Mouse (Mus musculus): Measurements from ENCODE around the gene 1700042G07Rik.

Gene 1700042G07Rik

GRCm38 (mm10) chr4:116162142-116162541 lies 11.0 kb upstream of the 1700042G07Rik start:
- DNase-seq (ENCODE audit: low read depth, low spot score): no peak

DNA sequence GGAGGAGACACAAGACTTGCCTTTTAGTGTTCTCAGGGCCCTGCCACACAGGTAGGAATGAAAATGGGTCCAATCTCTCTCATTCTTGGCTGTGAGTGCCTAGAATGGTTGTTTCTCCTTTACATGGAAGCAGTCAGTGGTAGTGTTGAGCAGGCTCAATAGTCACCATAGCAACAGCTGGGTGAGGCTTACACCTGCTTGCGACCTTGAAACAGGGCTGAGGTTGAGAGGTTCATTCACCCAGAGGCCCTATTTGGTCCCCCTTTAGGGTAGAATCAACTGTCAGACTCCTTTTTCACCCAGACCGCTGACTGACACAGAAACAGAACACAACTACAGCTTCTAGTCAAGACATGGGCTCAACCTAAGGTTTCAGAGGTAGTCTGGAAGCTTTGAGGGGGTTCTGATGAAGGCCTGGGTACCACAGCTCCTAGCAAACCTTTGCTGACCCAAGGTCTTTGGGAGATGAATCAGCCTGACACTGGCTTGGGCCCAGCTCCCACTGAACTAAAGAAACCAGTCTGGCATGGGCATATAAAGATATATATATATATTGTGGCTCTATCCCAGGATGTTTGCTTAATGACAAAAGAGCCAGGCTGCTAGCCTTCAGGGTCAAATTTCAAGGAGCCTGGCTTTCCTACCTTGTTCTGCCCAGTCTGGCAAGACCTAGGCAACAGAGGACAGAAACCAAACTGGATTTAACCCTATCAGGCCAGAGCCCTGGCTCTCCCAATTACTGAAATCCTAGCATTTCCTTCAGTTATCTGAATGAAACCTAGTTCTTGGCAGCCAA lies 8.2 kb upstream of the 1700042G07Rik start:
- DNase-seq (ENCODE audit: low read depth, low spot score): no peak

GRCm38 (mm10) chr4:116165708-116166407 lies 7.3 kb upstream of the 1700042G07Rik start:
- no peak for DNase-seq (ENCODE audit: low read depth, low spot score)

GRCm38 (mm10) chr4:116167404-116167803 lies 5.8 kb upstream of the 1700042G07Rik start, which contains the start of gene Tspan1:
TSS of gene Tspan1 (minus strand) at chr4:116167601.
- DNase-seq (ENCODE audit: low read depth, low spot score): no peak

GRCm38 (mm10) chr4:116168617-116169352 lies 4.4 kb upstream of the 1700042G07Rik start:
- DNase-seq (ENCODE audit: low read depth, low spot score): peak; percentile 72

- no peak for DNase-seq (ENCODE audit: low read depth, low spot score)
These were observed 3.9 kb upstream of the 1700042G07Rik start for GRCm38 (mm10) chr4:116169353-116169672.

DNA sequence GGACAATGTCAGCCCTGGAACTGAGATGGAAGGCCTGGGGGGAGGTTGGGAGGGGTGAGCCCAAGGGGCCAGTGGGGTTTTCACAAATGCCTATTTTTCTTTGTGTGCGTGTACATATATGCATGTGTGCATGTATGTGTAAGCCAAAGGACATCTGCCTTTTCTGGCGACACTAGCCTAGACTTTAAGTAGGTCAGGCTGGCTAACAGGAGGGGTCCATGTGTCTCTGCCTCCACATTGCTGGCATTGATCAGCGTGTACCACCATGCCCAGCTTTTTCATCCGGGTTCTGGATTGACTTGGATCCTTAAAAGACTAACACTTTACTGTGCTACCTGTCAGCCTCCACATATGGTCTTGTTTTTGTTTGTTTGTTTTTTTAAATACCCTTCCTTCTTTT lies 580 bp downstream of the 1700042G07Rik start:
- no peak for DNase-seq (ENCODE audit: low read depth, low spot score)

DNA sequence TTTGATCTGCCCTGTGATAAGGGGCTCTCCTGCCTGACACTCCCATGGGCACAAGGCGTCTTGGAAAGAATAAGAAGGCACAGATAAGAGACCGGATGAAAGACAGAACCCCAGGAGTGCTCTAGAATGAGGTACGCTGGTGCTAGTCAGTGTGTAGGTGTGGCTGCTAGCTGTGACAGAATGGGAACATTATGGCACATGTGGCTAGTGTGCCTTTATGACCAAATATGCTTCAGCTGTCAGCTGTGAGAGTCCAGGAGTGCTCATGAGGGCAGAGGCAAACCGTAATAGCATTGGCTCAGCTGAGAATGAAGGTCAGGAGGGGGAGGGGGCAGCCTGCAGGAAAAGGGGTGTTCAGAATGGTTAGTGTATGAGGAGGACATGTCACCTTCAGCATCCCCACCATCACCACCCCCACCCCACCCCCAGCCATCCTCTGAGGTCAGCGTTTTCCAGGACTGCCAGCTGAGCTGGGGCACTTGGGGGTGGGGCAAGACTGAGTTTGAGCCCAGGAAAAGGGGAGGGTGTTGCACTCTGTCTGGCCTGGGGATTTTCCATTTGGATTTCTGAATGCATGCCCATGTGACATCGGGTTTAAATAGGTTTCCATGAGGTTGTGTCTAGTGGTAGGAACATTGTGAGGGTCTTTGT lies 1.4 kb downstream of the 1700042G07Rik start:
- DNase-seq (ENCODE audit: low read depth, low spot score): no peak

DNA sequence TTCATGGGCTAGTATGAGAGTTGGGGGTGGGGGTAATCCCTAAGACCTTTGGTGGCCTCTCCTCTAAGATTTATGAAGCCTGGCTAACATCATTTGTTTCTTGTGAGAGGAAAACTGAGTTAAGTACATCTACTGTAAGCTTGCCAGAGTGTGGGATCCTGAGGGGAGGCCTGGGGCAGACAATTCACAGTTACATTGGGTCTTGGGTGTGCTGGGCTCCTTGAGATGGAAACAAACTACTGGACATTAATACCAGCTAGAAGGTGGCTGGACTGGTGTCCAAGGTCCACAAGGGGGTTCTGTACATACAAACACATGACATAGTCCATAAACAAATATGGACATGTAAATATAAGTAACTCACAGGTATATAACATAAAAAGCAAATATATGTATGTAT lies 2.0 kb downstream of the 1700042G07Rik start:
- DNase-seq (ENCODE audit: low read depth, low spot score): no peak

DNA sequence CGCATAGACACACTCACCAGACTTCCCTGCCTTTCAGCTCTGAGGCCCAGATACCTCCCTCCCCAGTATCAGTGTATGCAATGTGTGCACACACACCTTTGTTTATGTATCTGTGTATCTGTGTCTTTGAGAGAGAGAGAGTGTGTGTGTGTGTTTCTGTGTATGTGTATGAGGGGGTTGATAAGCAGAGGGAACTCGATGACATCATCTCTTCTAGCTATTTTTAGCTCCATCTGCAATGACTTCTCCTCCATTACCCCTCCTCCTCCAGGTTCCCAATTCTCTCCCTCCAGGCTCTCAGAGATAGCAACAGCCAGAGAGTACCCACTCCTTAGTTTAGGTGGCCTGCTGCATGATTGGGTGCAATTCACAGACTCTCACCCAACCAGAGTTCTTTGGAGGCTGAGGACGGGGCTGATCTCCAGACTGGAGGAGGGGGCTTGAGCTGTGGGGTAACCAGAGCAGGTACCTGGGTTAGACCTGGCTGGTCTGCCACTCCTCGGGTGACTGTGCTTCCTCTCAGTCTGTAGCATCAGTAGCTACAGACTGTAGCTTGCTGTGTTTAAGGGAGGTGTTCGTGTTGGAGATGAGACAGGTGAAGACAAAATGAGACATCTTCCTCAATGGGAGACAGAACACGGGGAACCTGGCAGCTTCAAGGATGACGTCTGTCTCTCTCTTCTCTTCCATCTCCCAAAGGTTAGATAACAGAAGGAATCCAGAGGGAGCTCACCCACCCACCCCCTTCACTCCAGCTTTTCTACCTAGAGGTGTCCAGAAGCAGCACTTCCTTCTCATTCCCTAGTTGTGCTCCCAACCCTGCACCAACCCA lies 2.8 kb downstream of the 1700042G07Rik start:
- DNase-seq (ENCODE audit: low read depth, low spot score): no peak

DNA sequence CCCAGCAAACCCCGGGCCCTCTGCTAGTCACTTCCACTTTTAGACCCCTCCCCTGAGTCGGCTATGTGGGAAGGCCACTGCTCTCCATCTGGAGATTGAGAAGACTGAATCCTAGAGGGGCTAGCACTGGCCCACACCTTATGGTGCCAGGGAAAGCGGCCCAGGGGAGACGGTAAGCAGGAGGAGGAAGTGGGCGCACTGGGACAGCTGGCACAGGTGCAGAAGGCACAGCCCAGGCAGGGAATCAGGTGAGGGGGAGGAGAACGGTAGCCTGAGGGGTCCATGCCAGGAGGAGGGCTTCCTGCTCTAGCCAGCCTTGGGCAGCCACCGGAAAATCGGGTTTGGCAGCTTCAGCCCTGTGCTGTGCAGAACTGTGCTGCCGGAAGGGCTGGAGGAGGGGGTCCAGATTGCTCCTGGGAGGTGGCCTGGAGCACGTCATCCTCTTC lies 3.4 kb downstream of the 1700042G07Rik start:
- peak; percentile 36 for DNase-seq (ENCODE audit: low read depth, low spot score)

DNA sequence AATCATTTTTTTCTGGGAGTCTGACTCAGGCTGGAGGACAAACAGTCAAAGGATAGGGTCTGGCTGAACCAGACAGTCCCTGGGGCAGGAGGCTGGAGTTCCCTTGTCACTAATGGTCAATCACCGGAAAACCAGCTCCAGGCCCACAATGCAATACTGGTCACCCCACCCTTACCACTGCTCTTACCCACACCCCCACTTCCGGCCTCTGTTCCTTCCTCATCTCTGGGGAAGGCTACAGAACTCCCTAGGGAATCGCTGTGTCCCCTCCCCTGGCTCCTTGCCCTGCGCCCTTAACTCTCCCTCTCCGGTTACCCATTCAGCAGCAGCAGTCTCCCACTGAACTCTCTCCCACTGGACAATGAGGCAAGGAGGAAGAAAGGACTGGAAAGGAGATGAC lies 4.0 kb downstream of the 1700042G07Rik start:
- DNase-seq (ENCODE audit: low read depth, low spot score): no peak

DNA sequence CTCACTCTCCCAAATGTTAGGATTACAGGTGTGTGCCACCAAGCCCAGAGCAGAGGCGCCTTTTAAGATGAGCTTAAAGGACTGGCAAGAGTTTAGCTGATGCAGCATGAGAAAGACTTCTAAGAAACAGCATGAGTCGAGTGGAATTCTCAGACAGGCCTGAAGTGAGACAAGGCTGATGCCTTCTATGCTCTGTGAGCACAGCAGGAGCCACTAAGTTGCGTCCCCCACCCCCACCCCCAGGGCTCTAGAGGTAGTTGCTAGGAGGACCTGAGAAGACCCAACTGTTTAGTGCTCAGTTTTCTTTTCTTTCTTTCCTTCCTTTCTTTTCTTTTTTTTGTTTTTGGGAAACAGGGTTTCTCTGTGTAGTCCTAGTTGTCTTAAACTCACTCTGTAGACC lies 8.9 kb downstream of the 1700042G07Rik start:
- DNase-seq (ENCODE audit: low read depth, low spot score): no peak

GRCm38 (mm10) chr4:116182745-116183144 lies 9.6 kb downstream of the 1700042G07Rik start:
- DNase-seq (ENCODE audit: low read depth, low spot score): peak; percentile 40

DNA sequence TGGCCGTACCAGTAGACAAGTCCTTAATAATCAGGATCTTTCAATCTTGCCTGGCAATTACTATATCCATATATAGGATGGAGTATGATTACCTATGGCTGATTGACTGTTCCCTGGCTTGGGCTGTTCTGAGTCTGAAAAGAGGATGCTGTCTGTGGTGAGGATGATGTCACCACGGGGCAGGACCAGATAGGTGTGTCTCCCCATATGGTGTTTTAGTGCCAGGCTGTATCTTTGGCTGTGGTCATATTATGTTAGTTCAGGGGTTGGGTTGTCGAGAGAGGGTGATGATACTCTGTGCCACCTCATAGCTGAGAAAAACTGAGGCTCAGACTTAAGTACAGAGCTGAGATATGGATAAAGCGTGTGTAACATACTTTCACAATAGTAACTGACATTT lies 11.9 kb downstream of the 1700042G07Rik start:
- DNase-seq (ENCODE audit: low read depth, low spot score): no peak

DNA sequence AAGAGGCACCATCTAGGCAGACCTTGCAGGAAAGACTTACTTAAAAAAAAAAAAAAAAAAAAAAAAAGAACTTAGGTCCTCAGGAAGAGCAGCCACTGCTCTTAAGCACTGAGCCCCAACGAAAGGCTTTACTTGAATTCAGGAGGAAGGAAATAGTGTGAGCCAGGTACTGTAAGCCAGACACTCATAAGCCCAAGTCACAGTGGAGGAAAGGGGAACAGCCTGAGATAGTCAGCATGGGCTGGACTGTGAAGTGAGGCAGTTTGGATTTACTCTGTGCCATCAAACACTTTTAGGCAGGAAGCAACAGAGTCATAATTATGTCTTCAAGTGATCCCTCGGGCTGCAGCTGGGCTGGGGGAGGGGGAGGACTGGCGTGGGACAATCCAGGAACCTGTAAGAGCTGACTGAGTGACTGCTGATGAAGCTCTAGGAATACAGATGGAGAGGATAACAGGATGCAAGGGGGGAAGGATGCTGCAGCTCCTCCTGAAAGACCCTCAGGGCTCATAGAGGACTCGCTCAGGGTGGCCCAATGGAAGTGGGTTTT lies 19.2 kb downstream of the 1700042G07Rik start:
- DNase-seq (ENCODE audit: low read depth, low spot score): no peak

- DNase-seq (ENCODE audit: low read depth, low spot score): no peak
These were observed 20.6 kb downstream of the 1700042G07Rik start for GRCm38 (mm10) chr4:116193583-116194383.

GRCm38 (mm10) chr4:116198422-116198821 lies 25.2 kb downstream of the 1700042G07Rik start:
- no peak for DNase-seq (ENCODE audit: low read depth, low spot score)

GRCm38 (mm10) chr4:116204422-116204821 lies 31.2 kb downstream of the 1700042G07Rik start:
- no peak for DNase-seq (ENCODE audit: low read depth, low spot score)

- peak; percentile 9 for DNase-seq (ENCODE audit: low read depth, low spot score)
These were observed 33.4 kb downstream of the 1700042G07Rik start for GRCm38 (mm10) chr4:116206531-116206930.
